Mouse (Mus musculus): Measurements from ENCODE around the gene Itgad.
A peak's percentile ranks its signal among the peaks of the same experiment; 100 is the strongest.

The Itgad gene

GRCm38 (mm10) chr7:128244410-128245025, 90.3 kb downstream of the Itgad start:
- no peak for DNase-seq (ENCODE audit: low spot score)

GRCm38 (mm10) chr7:128245547-128245946, 91.4 kb downstream of the Itgad start:
- DNase-seq (ENCODE audit: low spot score) = no peak

- peak; percentile 67 for DNase-seq (ENCODE audit: low spot score)
Measured at GRCm38 (mm10) chr7:128246496-128247391, 92.6 kb downstream of the Itgad start, which contains the start of gene Tgfb1i1. Gene Tgfb1i1 (plus strand): TSS chr7:128246812.

GRCm38 (mm10) chr7:128247443-128247842, 93.3 kb downstream of the Itgad start:
- peak; percentile 81 for DNase-seq (ENCODE audit: low spot score)

- no peak for DNase-seq (ENCODE audit: low spot score)
Measured at GRCm38 (mm10) chr7:128248081-128249042, 94.2 kb downstream of the Itgad start.

GRCm38 (mm10) chr7:128249998-128250397, 95.8 kb downstream of the Itgad start:
- DNase-seq (ENCODE audit: low spot score) = no peak

GRCm38 (mm10) chr7:128251946-128252345, 97.8 kb downstream of the Itgad start:
- DNase-seq (ENCODE audit: low spot score) = no peak

GRCm38 (mm10) chr7:128252609-128253008, 98.4 kb downstream of the Itgad start:
- DNase-seq (ENCODE audit: low spot score) = peak; percentile 52

- DNase-seq (ENCODE audit: low spot score) = no peak
Measured at GRCm38 (mm10) chr7:128254978-128255377, 100.8 kb downstream of the Itgad start.

- no peak for DNase-seq (ENCODE audit: low spot score)
Measured at GRCm38 (mm10) chr7:128255757-128256156, 101.6 kb downstream of the Itgad start.

GRCm38 (mm10) chr7:128256783-128257334, 102.7 kb downstream of the Itgad start:
- peak; percentile 82 for DNase-seq (ENCODE audit: low spot score)

- DNase-seq (ENCODE audit: low spot score) = no peak
Measured at GRCm38 (mm10) chr7:128265411-128265810, 111.2 kb downstream of the Itgad start, which contains the start of gene Slc5a2. Gene Slc5a2 (plus strand): TSS chr7:128265657.

- no peak for DNase-seq (ENCODE audit: low spot score)
Measured at GRCm38 (mm10) chr7:128266056-128266455, 111.9 kb downstream of the Itgad start.

- no peak for DNase-seq (ENCODE audit: low spot score)
Measured at GRCm38 (mm10) chr7:128267391-128267790, 113.2 kb downstream of the Itgad start.

GRCm38 (mm10) chr7:128267813-128268212, 113.6 kb downstream of the Itgad start:
- DNase-seq (ENCODE audit: low spot score) = no peak

- DNase-seq (ENCODE audit: low spot score) = no peak
Measured at GRCm38 (mm10) chr7:128270431-128270850, 116.3 kb downstream of the Itgad start.

- no peak for DNase-seq (ENCODE audit: low spot score)
Measured at GRCm38 (mm10) chr7:128271496-128271895, 117.3 kb downstream of the Itgad start.

Data from ovary, postnatal 36 days (tissue).